Mouse (Mus musculus): ENCODE measurements around the gene Zscan5b. TPM values are rescaled to one million over a fixed set of nuclear protein-coding genes. Genes with fewer than 3 reads are reported as not detected.
"Not testable (repeated sequence)": the region's sequence is repeated elsewhere in the genome, so short reads cannot be mapped to it uniquely, and the experiment has no call there.

Zscan5b gene
- polyA plus RNA-seq, 1 experiment from 2014 or later, result not detected

- no peak overlapping the region for H3K4me2 ChIP-seq (replicated peaks)
- H3K4me3 ChIP-seq, result no peak overlapping the region
- peak; percentile 65 for ATAC-seq (ENCODE audit: low FRiP score)
- 22% methylated on average over 5 of the region's 5 CpGs for WGBS
- H3K9ac ChIP-seq, result no peak overlapping the region
- peaks cover 15% of the 10 kb centered on the region for H3K36me3 ChIP-seq
- peaks cover 6% of the 10 kb centered on the region; the same call in 1 of the 2 replicates for H3K27me3 ChIP-seq
- H3K27ac ChIP-seq, result no peak overlapping the region
- H3K9me3 ChIP-seq (replicated peaks), result no peaks in the 10 kb centered on the region
- H3K4me1 ChIP-seq, result no peaks in the 10 kb centered on the region
Observed at GRCm38 (mm10) chr7:6194129-6194528, 27.9 kb upstream of the Zscan5b start.

- ATAC-seq (ENCODE audit: low FRiP score), result no peak
- WGBS, result 57% methylated on average over 2 of the region's 2 CpGs
Observed at GRCm38 (mm10) chr7:6195777-6196176, 26.3 kb upstream of the Zscan5b start.

GRCm38 (mm10) chr7:6196790-6197189 is 25.3 kb upstream of the Zscan5b start, which contains the start of gene Galp:
Gene Galp, plus strand, starts transcription at chr7:6197090.
- 64% methylated on average over 3 of the region's 3 CpGs for WGBS
- Histone ChIP-seq H3K9me3 (replicated peaks) (no peaks in the 10 kb centered on the region), H3K27ac (no peak within 1 kb of the TSS), H3K36me3 (no peaks in the 10 kb centered on the region), H3K9ac (no peak within 1 kb of the TSS), H3K4me3 (no peak within 1 kb of the TSS), H3K27me3 (no peaks in the 10 kb centered on the region), H3K4me2 (replicated peaks) (no peak within 1 kb of the TSS), H3K4me1 (no peaks in the 10 kb centered on the region)
- no peak for ATAC-seq (ENCODE audit: low FRiP score)

More at GRCm38 (mm10) chr7:6195777-6196176, 26.3 kb upstream of the Zscan5b start:
- Histone ChIP-seq H3K36me3 (no peaks in the 10 kb centered on the region), H3K27ac (no peak overlapping the region), H3K27me3 (no peaks in the 10 kb centered on the region), H3K9ac (no peak overlapping the region), H3K4me1 (no peaks in the 10 kb centered on the region), H3K9me3 (replicated peaks) (no peaks in the 10 kb centered on the region), H3K4me3 (no peak overlapping the region), H3K4me2 (replicated peaks) (no peak overlapping the region)

- Histone ChIP-seq H3K27ac (no peak overlapping the region), H3K9ac (no peak overlapping the region), H3K27me3 (no peaks in the 10 kb centered on the region), H3K4me1 (no peaks in the 10 kb centered on the region), H3K4me2 (replicated peaks) (no peak overlapping the region), H3K4me3 (no peak overlapping the region), H3K9me3 (replicated peaks) (no peaks in the 10 kb centered on the region), H3K36me3 (no peaks in the 10 kb centered on the region)
- no peak for ATAC-seq (ENCODE audit: low FRiP score)
- WGBS, result 90% methylated on average over 3 of the region's 3 CpGs
Observed at GRCm38 (mm10) chr7:6204200-6204599, 17.9 kb upstream of the Zscan5b start.

DNA sequence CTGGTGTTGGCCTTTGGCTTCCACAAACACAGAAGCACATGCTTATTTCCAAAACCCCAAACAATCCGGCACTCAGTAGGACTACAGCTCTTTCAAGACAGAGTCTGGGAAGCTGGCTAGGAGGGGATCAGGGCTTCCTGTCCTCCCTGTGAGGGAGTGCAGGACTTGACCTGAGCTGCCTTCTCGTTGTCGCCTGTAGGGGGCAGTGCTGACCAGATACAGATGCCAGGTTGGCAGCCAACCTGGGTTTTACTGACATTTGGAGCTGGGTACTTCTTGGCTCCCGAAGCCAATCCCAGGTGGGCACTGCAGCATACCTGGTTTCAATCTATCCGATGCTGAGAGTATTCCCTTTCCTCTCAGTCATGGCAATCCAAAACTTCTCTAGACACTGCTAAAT is 8.9 kb upstream of the Zscan5b start:
- H3K4me3 ChIP-seq, result no peak overlapping the region

DNA sequence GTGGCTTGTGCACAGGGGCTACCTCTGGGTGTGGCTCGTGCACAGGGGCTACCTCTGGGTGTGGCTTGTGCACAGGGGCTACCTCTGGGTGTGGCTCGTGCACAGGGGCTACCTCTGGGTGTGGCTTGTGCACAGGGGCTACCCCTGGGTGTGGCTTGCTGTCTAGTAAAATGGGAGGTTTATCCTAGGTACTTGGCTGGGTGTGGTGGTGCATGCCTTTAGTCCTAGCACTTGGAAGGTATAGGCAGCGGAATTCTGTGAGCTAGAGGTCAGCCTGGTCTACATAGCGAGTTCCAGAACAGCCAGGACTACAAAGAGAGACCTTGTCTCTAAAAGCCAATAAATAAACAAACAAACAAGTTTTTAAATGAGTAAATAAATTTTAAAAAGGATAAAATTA is 7.4 kb upstream of the Zscan5b start:
- not testable (repeated sequence) for H3K36me3 ChIP-seq; ATAC-seq (ENCODE audit: low FRiP score); H3K27ac ChIP-seq; H3K4me1 ChIP-seq; H3K4me2 ChIP-seq (replicated peaks); H3K4me3 ChIP-seq; H3K9me3 ChIP-seq (replicated peaks); H3K9ac ChIP-seq; H3K27me3 ChIP-seq
- whole genome bisulfite sequencing, result 71% methylated on average over 4 of the region's 4 CpGs

More for the DNA sequence above, 8.9 kb upstream of the Zscan5b start:
- Histone ChIP-seq H3K9me3 (replicated peaks) (peaks cover 8% of the 10 kb centered on the region; the same call in 1 of the 2 replicates), H3K9ac (no peak overlapping the region), H3K4me2 (replicated peaks) (no peak overlapping the region), H3K27ac (no peak overlapping the region), H3K27me3 (no peaks in the 10 kb centered on the region), H3K4me1 (no peaks in the 10 kb centered on the region), H3K36me3 (no peaks in the 10 kb centered on the region)
- ATAC-seq (ENCODE audit: low FRiP score), result no peak
- 57% methylated on average over 5 of the region's 5 CpGs for WGBS

DNA sequence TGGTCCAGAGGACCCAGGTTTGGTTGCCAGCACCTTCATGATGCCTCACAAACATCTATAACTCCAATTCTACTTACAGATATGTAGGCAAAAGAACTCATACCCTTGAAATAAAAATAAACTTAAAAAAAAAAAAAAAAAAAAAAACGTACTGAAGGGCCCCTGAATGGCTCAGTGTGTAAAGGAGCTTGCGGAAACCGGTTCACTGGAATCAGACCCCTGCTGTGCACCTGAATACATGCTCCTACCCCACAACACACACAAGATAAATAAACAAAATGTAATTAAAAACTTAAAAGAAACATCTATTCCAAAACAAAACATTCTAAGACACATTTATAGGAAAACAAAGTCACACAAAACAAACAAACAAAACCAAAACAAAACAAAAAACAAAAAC is 1.9 kb upstream of the Zscan5b start:
- Histone ChIP-seq H3K9me3 (replicated peaks) (peaks cover 13% of the 10 kb centered on the region), H3K27ac (no peak overlapping the region), H3K4me2 (replicated peaks) (no peak overlapping the region), H3K4me3 (no peak overlapping the region), H3K36me3 (no peaks in the 10 kb centered on the region), H3K4me1 (no peaks in the 10 kb centered on the region), H3K9ac (no peak overlapping the region), H3K27me3 (no peaks in the 10 kb centered on the region)
- 48% methylated on average over 3 of the region's 3 CpGs for WGBS
- ATAC-seq (ENCODE audit: low FRiP score), result no peak

- not testable (repeated sequence) for H3K36me3 ChIP-seq; H3K27me3 ChIP-seq; H3K9ac ChIP-seq; H3K27ac ChIP-seq; H3K9me3 ChIP-seq (replicated peaks); H3K4me3 ChIP-seq; H3K4me1 ChIP-seq; ATAC-seq (ENCODE audit: low FRiP score); H3K4me2 ChIP-seq (replicated peaks)
- whole genome bisulfite sequencing, result 58% methylated on average over 8 of the region's 8 CpGs
Observed at GRCm38 (mm10) chr7:6228491-6228890, 6.4 kb downstream of the Zscan5b start.

DNA sequence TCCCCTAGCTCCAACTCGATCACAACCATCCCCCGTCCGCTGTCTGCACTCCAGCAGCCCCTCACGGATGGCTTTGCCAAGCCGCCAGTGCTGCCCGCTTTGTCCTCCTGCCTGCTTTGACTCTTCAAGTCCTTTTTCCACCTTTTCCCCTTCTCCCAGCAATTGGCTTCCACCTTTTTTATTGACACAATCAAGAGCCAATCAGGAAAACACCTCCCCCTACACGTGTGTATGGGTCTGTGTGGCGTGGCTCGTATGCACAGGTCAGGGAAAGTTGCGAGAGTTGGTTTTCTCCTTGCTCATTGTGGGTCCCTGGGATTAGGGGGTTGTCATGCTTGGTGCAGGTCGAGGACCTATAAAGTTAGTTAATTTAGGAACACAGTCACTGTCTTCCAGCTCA is 17.7 kb downstream of the Zscan5b start:
- WGBS, result 55% methylated on average over 11 of the region's 11 CpGs
- ATAC-seq (ENCODE audit: low FRiP score), result no peak
- H3K27me3 ChIP-seq, result no peaks in the 10 kb centered on the region
- no peak overlapping the region for H3K4me3 ChIP-seq
- H3K4me2 ChIP-seq (replicated peaks), result no peak overlapping the region
- no peaks in the 10 kb centered on the region for H3K9me3 ChIP-seq (replicated peaks)
- H3K9ac ChIP-seq, result no peak overlapping the region
- H3K27ac ChIP-seq, result no peak overlapping the region
- H3K36me3 ChIP-seq, result no peaks in the 10 kb centered on the region
- H3K4me1 ChIP-seq, result no peaks in the 10 kb centered on the region

GRCm38 (mm10) chr7:6240841-6241425 is 18.9 kb downstream of the Zscan5b start:
- H3K27ac ChIP-seq; H3K4me2 ChIP-seq (replicated peaks); H3K9ac ChIP-seq; H3K36me3 ChIP-seq; ATAC-seq (ENCODE audit: low FRiP score); H3K4me3 ChIP-seq; H3K9me3 ChIP-seq (replicated peaks); H3K27me3 ChIP-seq; H3K4me1 ChIP-seq: not testable (repeated sequence)
- WGBS, result 28% methylated on average over 1 of the region's 1 CpGs

DNA sequence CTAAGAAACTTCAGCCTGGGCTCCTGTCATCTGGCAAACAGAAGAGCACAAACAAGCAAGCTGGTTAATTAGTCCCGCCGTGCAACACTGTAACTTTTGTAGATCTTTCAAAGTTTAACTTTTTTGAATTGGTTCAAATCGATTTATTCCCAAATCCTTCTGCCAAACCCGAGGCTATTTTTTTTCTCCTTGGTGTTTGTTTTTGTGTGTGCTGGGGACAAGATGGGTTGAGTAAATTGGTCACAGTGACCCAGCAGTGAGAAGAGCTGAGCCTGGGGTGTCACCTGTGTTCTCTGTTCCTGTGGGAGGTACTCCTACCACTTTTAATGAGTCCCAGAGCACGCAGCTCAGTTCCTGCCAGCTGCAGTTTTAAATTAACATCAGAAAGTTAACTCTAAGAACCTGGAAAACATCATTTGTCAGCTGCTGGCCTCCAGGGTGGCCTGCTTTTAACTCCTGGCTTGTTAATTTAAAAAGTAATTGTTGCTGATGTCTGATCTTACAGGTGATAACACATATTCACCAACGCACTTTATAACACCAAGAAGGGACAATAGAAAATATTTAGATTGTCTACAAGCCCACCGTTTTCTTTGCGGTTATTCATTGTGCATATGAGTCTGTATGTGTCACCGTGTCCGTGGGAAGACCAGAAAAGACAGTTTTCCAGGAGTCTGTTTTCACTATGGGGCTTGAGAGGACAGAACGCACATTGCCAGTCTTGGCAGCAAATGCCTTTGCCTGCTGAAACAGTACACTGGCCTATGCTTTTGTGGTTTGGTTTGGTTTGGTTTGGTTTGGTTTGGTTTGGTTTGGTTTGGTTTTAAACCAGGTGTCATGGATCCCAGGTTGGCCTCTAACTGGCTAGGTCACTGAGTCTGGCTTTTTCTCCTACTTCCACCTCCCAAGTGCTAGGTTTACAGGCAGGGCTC is 22.5 kb downstream of the Zscan5b start:
- H3K36me3 ChIP-seq, result no peaks in the 10 kb centered on the region
- WGBS, result 52% methylated on average over 11 of the region's 11 CpGs
- no peaks in the 10 kb centered on the region for H3K27me3 ChIP-seq
- H3K9me3 ChIP-seq (replicated peaks), result no peaks in the 10 kb centered on the region
- H3K4me3 ChIP-seq, result no peak overlapping the region
- H3K9ac ChIP-seq, result no peak overlapping the region
- ATAC-seq (ENCODE audit: low FRiP score), result no peak
- no peak overlapping the region for H3K27ac ChIP-seq
- H3K4me1 ChIP-seq, result no peaks in the 10 kb centered on the region
- H3K4me2 ChIP-seq (replicated peaks), result no peak overlapping the region

- H3K4me1 ChIP-seq, result no peaks in the 10 kb centered on the region
- ATAC-seq (ENCODE audit: low FRiP score), result no peak
- H3K27me3 ChIP-seq, result no peaks in the 10 kb centered on the region
- H3K9ac ChIP-seq, result no peak within 1 kb of the TSS
- H3K4me2 ChIP-seq (replicated peaks), result no peak within 1 kb of the TSS
- no peak within 1 kb of the TSS for H3K4me3 ChIP-seq
- H3K9me3 ChIP-seq (replicated peaks), result no peaks in the 10 kb centered on the region
- H3K36me3 ChIP-seq, result no peaks in the 10 kb centered on the region
- 85% methylated on average over 6 of the region's 6 CpGs for WGBS
- no peak within 1 kb of the TSS for H3K27ac ChIP-seq
Observed at GRCm38 (mm10) chr7:6252410-6252809, 30.3 kb downstream of the Zscan5b start, which contains the start of gene Epp13. Gene Epp13, plus strand, starts transcription at chr7:6252710.

Measured in hindbrain, embryonic 12.5 days (tissue).